Mouse (Mus musculus) left cerebral cortex, adult 11 months (tissue): ENCODE measurements around the gene Mrpl20.
"Not testable (repeated sequence)": the region's sequence is repeated elsewhere in the genome, so short reads cannot be mapped to it uniquely, and the experiment has no call there.

Experiments used
- DNase-seq: peaks from one replicate; pipeline ENCODE4 v3.0.0; 2022; ENCODE audit warnings: low spot score

Gene Mrpl20

GRCm38 (mm10) chr4:155783486-155784080 is 19.1 kb upstream of the Mrpl20 start:
- no peak for DNase-seq

- DNase-seq: no peak
Measured at GRCm38 (mm10) chr4:155784081-155784701, 18.5 kb upstream of the Mrpl20 start.

- no peak for DNase-seq
Measured at GRCm38 (mm10) chr4:155785246-155785645, 17.4 kb upstream of the Mrpl20 start.

GRCm38 (mm10) chr4:155785819-155786218 is 16.9 kb upstream of the Mrpl20 start, which contains the start of gene Tmem88b:
TSS of gene Tmem88b (minus strand) at chr4:155785874.
- DNase-seq: no peak

GRCm38 (mm10) chr4:155788300-155788699 is 14.4 kb upstream of the Mrpl20 start:
- DNase-seq: no peak

- DNase-seq: not testable (repeated sequence)
Measured at GRCm38 (mm10) chr4:155788833-155789232, 13.8 kb upstream of the Mrpl20 start.

- DNase-seq: no peak
Measured at GRCm38 (mm10) chr4:155790021-155790489, 12.6 kb upstream of the Mrpl20 start, which contains the start of gene Ankrd65. TSS of gene Ankrd65 (plus strand) at chr4:155790439.

GRCm38 (mm10) chr4:155790650-155791161 is 12.0 kb upstream of the Mrpl20 start:
- DNase-seq: no peak

GRCm38 (mm10) chr4:155791240-155791933 is 11.3 kb upstream of the Mrpl20 start:
- no peak for DNase-seq

- no peak for DNase-seq
Measured at GRCm38 (mm10) chr4:155793730-155794129, 8.9 kb upstream of the Mrpl20 start.

- no peak for DNase-seq
Measured at GRCm38 (mm10) chr4:155802075-155802474, 603 bp upstream of the Mrpl20 start.

GRCm38 (mm10) chr4:155803340-155804041 is 813 bp downstream of the Mrpl20 start:
- peak; percentile 86 for DNase-seq

GRCm38 (mm10) chr4:155807841-155808240 is 5.2 kb downstream of the Mrpl20 start:
- no peak for DNase-seq

GRCm38 (mm10) chr4:155811929-155812664 is 9.4 kb downstream of the Mrpl20 start, which contains the start of gene Ccnl2:
TSS of gene Ccnl2 (plus strand) at chr4:155812489.
- DNase-seq: peak; percentile 89

GRCm38 (mm10) chr4:155812665-155813181 is 10.0 kb downstream of the Mrpl20 start:
- no peak for DNase-seq

- DNase-seq: no peak
Measured at GRCm38 (mm10) chr4:155817533-155817932, 14.9 kb downstream of the Mrpl20 start.

- no peak for DNase-seq
Measured at GRCm38 (mm10) chr4:155821025-155821424, 18.3 kb downstream of the Mrpl20 start.

- DNase-seq: no peak
Measured at GRCm38 (mm10) chr4:155823443-155823842, 20.8 kb downstream of the Mrpl20 start.

- DNase-seq: no peak
Measured at GRCm38 (mm10) chr4:155829866-155830265, 27.2 kb downstream of the Mrpl20 start.

- no peak for DNase-seq
Measured at GRCm38 (mm10) chr4:155830596-155830995, 27.9 kb downstream of the Mrpl20 start.

- peak; percentile 92 for DNase-seq
Measured at GRCm38 (mm10) chr4:155831205-155831766, 28.6 kb downstream of the Mrpl20 start, which contains the start of gene Aurkaip1. TSS of gene Aurkaip1 (plus strand) at chr4:155831272.
